Mouse (Mus musculus) myocyte (in vitro differentiated cells): Measurements from ENCODE around the gene Gm6882. TPM values are rescaled to one million over a fixed set of nuclear protein-coding genes. Genes with fewer than 3 reads are reported as not detected.
"Not testable (repeated sequence)": the region's sequence is repeated elsewhere in the genome, so short reads cannot be mapped to it uniquely, and the experiment has no call there.

Experiments
- H3K27me3 ChIP-seq: one replicate; pipeline ENCODE4 v1.6.1; 2011; ENCODE audit not compliant: control insufficient read depth, insufficient read depth, insufficient read length
- H3K36me3 ChIP-seq: one replicate; pipeline ENCODE4 v1.6.1; 2011; ENCODE audit not compliant: control insufficient read depth, insufficient read depth
- H3K4me2 ChIP-seq: one replicate; pipeline ENCODE4 v1.6.1; 2011; ENCODE audit warnings: low read depth, control low read depth
- H3K4me3 ChIP-seq: one replicate; pipeline ENCODE4 v1.5.1; 2011; ENCODE audit warnings: mild to moderate bottlenecking, control low read depth, moderate library complexity
- H3K79me2 ChIP-seq: one replicate; pipeline ENCODE4 v1.6.1; 2011; ENCODE audit not compliant: control insufficient read depth, insufficient read depth
- H3ac ChIP-seq: one replicate; pipeline ENCODE4 v1.6.1; 2011; ENCODE audit not compliant: control insufficient read depth, insufficient read length
- polyA plus RNA-seq: library from polyadenylated mRNA; unstranded; fragments of >200 nt; fragmentation: generic; extraction: Trizol; gene quantifications from one replicate; pipeline ENCODE4 v1.2.1, GENCODE M21; 2012; ENCODE audit warnings: missing spikeins

Gm6882 gene
- not detected for polyA plus RNA-seq

DNA sequence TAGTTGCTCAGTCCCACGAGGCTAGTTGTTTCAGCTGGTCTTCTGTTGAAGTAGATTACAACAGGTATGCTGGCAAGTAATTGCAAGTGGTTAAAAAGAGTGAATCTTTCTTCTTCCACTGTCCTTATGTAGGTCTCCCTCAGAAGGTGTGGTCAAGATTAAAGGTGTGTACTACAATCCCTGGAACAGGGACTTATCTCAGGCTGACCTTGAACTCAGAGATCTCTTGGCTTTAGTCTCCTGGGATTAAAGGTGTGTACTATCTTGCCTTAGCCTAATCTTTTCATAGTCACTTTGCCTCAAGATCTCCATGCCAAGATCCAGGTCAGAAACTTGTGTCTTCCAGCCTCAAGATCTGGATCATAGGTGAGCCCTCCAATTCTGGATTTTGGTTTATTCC is at the start of gene Gm6882:
Gene Gm6882, minus strand, starts transcription at position 101 of the 400 bp plus-strand sequence.
- not testable (repeated sequence) for H3K4me2 ChIP-seq, H3K4me3 ChIP-seq, H3ac ChIP-seq, H3K36me3 ChIP-seq, H3K79me2 ChIP-seq, H3K27me3 ChIP-seq

Other genes with a start within 250 kb of the Gm6882 start
- not detected for gene Gm5157, start 242.3 kb downstream of the Gm6882 start, polyA plus RNA-seq
- not detected for gene Vmn1r124, start 172.1 kb downstream of the Gm6882 start, polyA plus RNA-seq
- gene Vmn1r125, start 160.6 kb downstream of the Gm6882 start, polyA plus RNA-seq = not detected
- gene Vmn1r126, start 131.3 kb downstream of the Gm6882 start, polyA plus RNA-seq = not detected
- not detected for gene Vmn1r127, start 112.9 kb downstream of the Gm6882 start, polyA plus RNA-seq
- gene Vmn1r128, start 83.4 kb downstream of the Gm6882 start, polyA plus RNA-seq = not detected
- not detected for gene Vmn1r129, start 71.5 kb downstream of the Gm6882 start, polyA plus RNA-seq
- gene Vmn1r130, start 79.0 kb upstream of the Gm6882 start, polyA plus RNA-seq = not detected
- gene Vmn1r131, start 113.3 kb upstream of the Gm6882 start, polyA plus RNA-seq = not detected
- not detected for gene Vmn1r132, start 181.3 kb upstream of the Gm6882 start, polyA plus RNA-seq